Mouse (Mus musculus): ENCODE results near the gene Arhgef10l.

Gene Arhgef10l

DNA sequence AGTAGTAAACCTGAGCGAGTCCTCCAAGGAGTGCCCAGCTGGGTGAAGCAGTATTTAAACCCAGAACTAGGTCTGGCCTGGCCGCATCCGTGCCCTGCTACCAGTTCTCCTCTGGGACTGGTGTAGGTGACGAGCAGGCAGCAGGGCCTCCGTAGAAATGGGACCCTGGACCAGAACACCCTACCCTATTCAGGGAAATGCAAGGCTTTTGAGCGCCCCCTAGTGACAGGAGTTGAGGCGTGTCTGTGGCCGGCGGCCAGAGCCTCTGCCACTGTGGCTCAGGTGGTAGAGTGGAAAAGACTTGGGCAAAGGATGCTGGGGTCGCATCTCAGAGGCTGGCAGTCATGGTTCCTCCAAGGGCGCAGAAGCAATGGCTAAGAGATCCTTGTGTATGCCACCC lies 126.7 kb downstream of the Arhgef10l start:
- in situ Hi-C loops (cut with MboI; ENCODE audit: low sequenced_read_pairs), result no loop called here

GRCm38 (mm10) chr4:140537561-140538021 lies 128.2 kb downstream of the Arhgef10l start:
- in situ Hi-C loops (cut with MboI; ENCODE audit: low sequenced_read_pairs), result no loop called here

- in situ Hi-C loops (cut with MboI; ENCODE audit: low sequenced_read_pairs), result no loop called here
These were observed 130.5 kb downstream of the Arhgef10l start for GRCm38 (mm10) chr4:140535323-140535722.

DNA sequence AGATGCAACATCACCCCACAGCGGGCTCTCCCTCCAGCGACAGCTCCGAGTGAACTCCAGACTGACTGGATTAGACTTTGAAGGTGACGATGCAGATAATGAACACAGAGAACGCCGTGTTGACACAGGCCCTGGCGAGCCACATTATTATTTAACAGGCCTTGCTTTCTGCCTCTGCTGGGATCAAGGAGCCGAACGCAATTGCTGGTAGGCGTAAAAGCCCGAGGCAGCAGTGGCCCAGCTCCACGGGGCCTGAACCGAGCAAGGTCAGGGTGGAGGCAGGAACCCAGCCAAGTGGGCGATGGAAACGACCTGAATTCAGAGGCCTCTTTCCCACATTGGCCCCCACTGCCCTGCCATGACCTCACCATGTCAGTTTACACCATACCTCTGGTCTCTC lies 133.5 kb downstream of the Arhgef10l start:
- in situ Hi-C loops (cut with MboI; ENCODE audit: low sequenced_read_pairs), result no loop called here

GRCm38 (mm10) chr4:140531024-140531423 lies 134.8 kb downstream of the Arhgef10l start:
- in situ Hi-C loops (cut with MboI; ENCODE audit: low sequenced_read_pairs), result no loop called here

DNA sequence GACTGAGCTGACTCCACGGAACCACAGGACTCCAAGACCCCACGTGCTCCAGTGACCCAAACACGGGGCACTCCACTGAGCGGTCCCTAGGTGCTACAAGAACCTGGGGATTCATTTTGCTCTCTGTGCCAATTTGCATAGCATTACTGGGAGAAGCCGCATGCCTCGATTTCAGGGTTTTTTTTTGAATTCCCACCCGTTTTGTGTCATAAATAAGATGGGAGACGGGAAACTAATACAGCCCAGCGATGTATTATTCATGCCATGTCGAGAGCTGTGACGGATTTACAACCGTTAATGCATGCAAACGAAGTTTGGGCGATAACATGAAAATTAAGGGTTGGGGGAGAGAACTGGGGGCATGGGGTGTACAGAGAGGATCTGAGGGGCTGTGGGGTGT lies 136.1 kb downstream of the Arhgef10l start:
- in situ Hi-C loops (cut with MboI; ENCODE audit: low sequenced_read_pairs), result no loop called here

DNA sequence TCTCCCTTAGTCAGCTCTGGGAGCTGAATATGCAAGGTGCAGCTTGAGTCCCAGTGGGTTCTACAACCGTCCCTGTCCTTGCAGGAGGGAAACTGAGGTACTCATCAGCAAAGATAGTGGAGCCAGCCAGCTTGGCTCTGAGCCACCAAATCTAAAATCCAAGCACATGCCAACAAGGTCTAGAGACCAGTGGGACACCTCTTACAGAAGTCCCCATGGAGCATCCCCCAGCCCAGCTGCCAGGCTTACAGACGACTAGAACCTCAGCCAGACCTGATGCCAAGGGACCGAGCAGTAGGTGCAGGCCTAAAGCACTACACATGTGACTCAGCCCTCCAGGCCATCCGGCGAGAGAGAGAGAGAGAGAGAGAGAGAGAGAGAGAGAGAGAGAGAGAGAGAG lies 137.4 kb downstream of the Arhgef10l start:
- in situ Hi-C loops (cut with MboI; ENCODE audit: low sequenced_read_pairs), result no loop called here

DNA sequence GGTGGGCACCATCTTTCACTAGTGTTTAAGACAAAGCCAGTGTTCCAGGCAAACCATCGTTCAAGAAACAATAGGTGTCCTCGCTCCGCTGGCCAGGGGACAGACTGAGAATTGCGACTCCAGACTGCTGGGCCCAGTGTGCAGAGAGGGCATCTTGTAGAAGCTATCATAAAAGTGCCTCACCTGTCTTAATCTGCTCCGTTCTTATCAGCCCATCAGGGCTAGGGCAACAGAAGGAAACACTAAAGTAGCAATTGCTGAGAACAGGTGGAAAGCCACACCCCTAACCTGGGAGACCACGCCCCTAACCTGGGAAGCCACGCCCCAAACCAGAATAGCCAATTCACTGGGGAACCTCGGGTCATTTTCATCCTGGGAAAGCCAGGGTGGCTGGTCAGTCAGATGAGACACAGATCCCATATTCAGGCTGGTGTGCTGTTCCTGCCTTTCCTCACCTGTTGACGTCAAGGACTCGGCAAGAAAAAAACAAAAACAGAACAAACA lies 140.1 kb downstream of the Arhgef10l start:
- in situ Hi-C loops (cut with MboI; ENCODE audit: low sequenced_read_pairs), result no loop called here

DNA sequence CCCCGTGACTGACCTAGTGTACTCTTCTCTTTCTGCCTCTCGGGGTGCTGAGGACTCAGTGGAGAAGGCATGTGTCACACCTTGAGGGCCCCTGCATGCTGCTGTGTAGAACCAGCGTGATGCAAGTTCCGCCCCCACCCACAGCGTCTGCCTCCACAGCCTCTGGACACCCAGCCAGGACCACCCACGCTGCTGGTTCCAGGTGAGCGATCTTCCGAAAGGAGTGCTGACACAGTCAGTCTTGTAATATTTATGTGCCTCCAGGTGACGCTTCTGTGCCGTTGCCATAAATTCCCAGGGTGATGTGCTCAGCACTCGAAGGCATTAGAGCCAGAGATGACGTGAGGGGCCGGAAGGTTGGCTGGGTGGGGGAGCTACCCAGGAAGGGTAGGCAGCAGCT lies 140.9 kb downstream of the Arhgef10l start:
- in situ Hi-C loops (cut with MboI; ENCODE audit: low sequenced_read_pairs), result no loop called here

GRCm38 (mm10) chr4:140522873-140523272 lies 142.9 kb downstream of the Arhgef10l start:
- in situ Hi-C loops (cut with MboI; ENCODE audit: low sequenced_read_pairs), result no loop called here

- in situ Hi-C loops (cut with MboI; ENCODE audit: low sequenced_read_pairs), result no loop called here
These were observed 145.1 kb downstream of the Arhgef10l start for GRCm38 (mm10) chr4:140520719-140521118.

- in situ Hi-C loops (cut with MboI; ENCODE audit: low sequenced_read_pairs), result no loop called here
These were observed 152.0 kb downstream of the Arhgef10l start for GRCm38 (mm10) chr4:140513797-140514196.

- in situ Hi-C loops (cut with MboI; ENCODE audit: low sequenced_read_pairs), result no loop called here
These were observed 156.0 kb downstream of the Arhgef10l start for GRCm38 (mm10) chr4:140509856-140510255.

DNA sequence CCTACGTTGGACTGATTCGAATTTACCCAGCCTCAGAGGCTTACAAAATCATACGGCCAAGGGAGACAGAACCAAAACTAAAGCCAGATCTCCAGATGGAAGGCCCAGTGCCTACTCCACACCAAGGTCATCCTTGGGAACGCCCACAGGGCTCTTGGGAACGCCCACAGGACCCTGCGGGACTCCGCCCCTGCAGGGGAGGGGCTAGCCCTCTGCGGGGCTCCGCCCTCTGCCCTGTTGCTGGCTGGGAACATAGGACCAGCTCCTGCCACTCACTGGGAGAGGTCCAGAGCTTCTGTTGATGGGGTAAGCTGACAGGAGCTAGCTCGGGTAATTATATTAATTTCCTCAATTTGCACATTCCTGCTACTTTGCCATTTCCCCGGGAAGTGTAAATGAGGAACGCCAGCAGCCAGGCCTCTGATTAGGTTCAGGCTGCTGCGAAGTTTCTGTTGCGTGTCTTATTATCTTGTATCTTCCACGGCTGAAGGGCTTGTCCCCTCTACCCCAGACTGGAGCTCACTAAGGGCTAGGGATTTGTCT lies 158.6 kb downstream of the Arhgef10l start:
- in situ Hi-C loops (cut with MboI; ENCODE audit: low sequenced_read_pairs), result no loop called here

- in situ Hi-C loops (cut with MboI; ENCODE audit: low sequenced_read_pairs), result no loop called here
These were observed 160.2 kb downstream of the Arhgef10l start for GRCm38 (mm10) chr4:140505608-140506002.

DNA sequence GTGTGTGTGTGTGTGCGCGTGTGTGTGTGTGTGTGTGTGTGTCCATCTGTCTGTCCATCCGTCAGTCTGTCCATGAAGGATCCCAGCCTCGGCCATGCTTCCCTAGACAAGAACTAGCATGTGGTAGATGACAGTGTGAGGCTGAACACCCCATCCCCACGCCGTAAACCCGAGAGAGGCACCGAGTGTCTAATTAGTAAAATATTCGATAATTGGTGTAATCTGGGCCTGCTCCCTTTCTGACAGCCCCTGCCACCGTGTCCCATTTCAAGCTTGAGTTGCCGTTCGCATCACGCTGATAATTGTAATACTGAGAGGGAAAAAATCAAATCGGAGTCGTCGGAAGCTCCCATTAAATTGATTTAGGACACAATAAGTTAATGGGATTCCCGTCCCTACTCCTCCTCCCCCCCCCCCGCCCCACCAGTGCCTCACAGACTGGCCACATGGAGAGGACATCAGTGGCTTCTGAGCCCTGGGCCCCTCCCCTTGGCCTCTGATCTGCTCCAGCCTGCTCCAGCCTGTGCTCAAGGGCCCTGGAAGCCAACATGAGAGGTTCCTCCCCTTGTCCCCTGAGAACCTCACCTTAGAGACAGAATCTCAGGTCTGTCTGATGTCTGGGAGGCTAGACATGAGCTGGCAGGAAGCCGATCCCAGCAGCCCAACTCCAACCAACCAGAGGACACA lies 160.7 kb downstream of the Arhgef10l start:
- in situ Hi-C loops (cut with MboI; ENCODE audit: low sequenced_read_pairs), result no loop called here

- in situ Hi-C loops (cut with MboI; ENCODE audit: low sequenced_read_pairs), result no loop called here
These were observed 161.5 kb downstream of the Arhgef10l start for GRCm38 (mm10) chr4:140504067-140504913.

DNA sequence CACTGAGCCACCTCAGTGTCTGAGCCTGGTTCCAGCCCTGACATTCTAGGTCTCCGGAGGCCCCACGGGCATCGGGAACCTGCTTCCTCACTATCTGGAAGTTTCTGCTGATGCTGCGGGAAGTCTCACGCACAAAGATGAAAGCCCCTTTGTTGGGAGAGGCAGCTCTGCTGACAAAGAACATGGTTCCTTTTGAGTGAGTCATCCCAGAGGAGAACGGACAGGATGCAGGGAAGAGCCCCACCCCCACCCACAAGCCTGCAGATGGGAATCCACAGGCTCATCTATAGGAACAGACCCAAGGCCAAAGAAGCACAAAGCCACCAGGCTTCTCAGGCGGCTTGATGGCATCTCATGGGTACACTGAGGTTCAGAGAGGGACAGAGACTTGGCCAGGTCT lies 165.0 kb downstream of the Arhgef10l start:
- in situ Hi-C loops (cut with MboI; ENCODE audit: low sequenced_read_pairs), result no loop called here

DNA sequence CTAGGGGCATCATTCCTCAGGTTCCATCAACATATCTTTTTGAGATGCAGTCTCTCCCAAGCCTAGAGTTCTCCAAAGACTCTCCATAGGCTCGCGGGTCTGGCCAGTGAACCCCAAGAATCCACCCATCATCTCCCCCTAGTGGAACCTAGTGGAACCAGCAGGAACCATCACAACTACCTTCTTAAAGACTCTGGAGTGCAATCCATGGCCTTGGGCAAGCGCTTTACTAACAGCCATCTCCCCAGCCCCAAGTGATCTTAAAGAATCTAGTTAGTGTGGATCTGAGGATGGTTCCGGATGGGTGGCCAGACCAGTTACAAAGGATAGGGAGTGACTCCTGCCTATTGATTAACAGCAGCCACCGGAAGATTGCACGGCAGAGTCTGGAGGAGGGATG lies 166.2 kb downstream of the Arhgef10l start:
- in situ Hi-C loops (cut with MboI; ENCODE audit: low sequenced_read_pairs), result no loop called here

DNA sequence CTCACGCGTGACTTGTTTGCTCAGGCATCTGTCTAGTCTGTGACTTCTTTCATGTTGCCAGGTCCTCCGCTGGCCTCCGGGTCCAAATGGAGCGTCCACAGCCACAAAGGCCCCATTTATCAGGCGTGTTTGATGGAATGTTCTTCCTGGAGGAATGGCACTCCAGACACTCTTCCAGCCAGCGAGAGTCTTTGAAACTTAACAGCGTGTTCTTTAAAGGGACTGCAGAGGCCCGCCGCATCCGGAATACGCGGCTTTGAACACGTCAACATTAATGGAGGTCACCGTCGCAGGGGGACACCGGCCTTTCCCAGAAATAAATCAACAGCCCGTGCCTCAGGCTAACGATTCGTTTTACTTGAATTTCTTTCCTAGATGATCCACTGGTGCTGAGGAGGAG lies 168.6 kb downstream of the Arhgef10l start:
- in situ Hi-C loops (cut with MboI; ENCODE audit: low sequenced_read_pairs), result no loop called here

- in situ Hi-C loops (cut with MboI; ENCODE audit: low sequenced_read_pairs), result no loop called here
These were observed 174.3 kb downstream of the Arhgef10l start for GRCm38 (mm10) chr4:140491555-140491954.

GRCm38 (mm10) chr4:140485442-140485841 lies 180.4 kb downstream of the Arhgef10l start:
- in situ Hi-C loops (cut with MboI; ENCODE audit: low sequenced_read_pairs), result no loop called here
